Mouse (Mus musculus) liver, embryonic 14.5 days (tissue): ENCODE data around the gene Hcfc2. TPM values are rescaled to one million over a fixed set of nuclear protein-coding genes. Genes with fewer than 3 reads are reported as not detected.

Experiments
- ATAC-seq: fragments of 200-750 bp; cut with Nextera tagmentation; 2 replicates; pipeline ENCODE4 v1.8.0; 2017; ENCODE audit warnings: moderate number of reproducible peaks, mild to moderate bottlenecking, moderate library complexity; ENCODE audit not compliant: insufficient read depth
- DNase-seq, 3 experiments: peaks; one replicate each; pipeline ENCODE4 v3.0.0-alpha.2; 2012 to 2013; ENCODE audit warnings: low read depth in 3 of 3, low spot score in 3 of 3
- H3K27ac ChIP-seq: fragments of 300-500 bp; sonication (generic); 2 replicates; pipeline ENCODE4 v1.5.1; 2014; ENCODE audit warnings: moderate library complexity, mild to moderate bottlenecking, control low read depth, inconsistent platforms
- H3K27me3 ChIP-seq: fragments of 300-500 bp; sonication (generic); 2 replicates; pipeline ENCODE4 v1.6.1; 2014; ENCODE audit warnings: mild to moderate bottlenecking, low read length, moderate library complexity; ENCODE audit not compliant: control insufficient read depth, insufficient read depth
- H3K36me3 ChIP-seq: fragments of 300-500 bp; sonication (generic); replicated peaks from 2 replicates; pipeline ENCODE4 v1.6.1; 2014; ENCODE audit warnings: low read depth; ENCODE audit not compliant: control insufficient read depth, insufficient read depth
- H3K4me1 ChIP-seq, 2 experiments: fragments of 200-500 bp in 1 of 2; fragments of 300-500 bp in 1 of 2; sonication (generic) in 1 of 2; replicated peaks; 2 replicates each; pipeline ENCODE4 v1.6.1; 2012 to 2014; ENCODE audit warnings: antibody characterized with exemption in 1 of 2, inconsistent platforms in 1 of 2, low read length in 1 of 2; ENCODE audit not compliant: control insufficient read depth in 2 of 2, insufficient read depth in 2 of 2
- H3K4me2 ChIP-seq: fragments of 300-500 bp; sonication (generic); 2 replicates; pipeline ENCODE4 v1.6.1; 2014; ENCODE audit warnings: low read depth, mild to moderate bottlenecking, control low read depth, moderate library complexity
- H3K4me3 ChIP-seq, 2 experiments: fragments of 200-500 bp in 1 of 2; fragments of 300-500 bp in 1 of 2; sonication (generic) in 1 of 2; 2 replicates each; pipeline ENCODE4 v1.5.1; 2012 to 2014; ENCODE audit warnings: low read depth in 2 of 2, low read length in 2 of 2, mild to moderate bottlenecking in 2 of 2, control low read depth in 1 of 2, inconsistent platforms in 1 of 2, moderate library complexity in 1 of 2; ENCODE audit not compliant: insufficient read depth in 1 of 2
- H3K9ac ChIP-seq: fragments of 300-500 bp; sonication (generic); replicated peaks from 2 replicates; pipeline ENCODE4 v1.6.1; 2014; ENCODE audit warnings: mild to moderate bottlenecking, control low read depth, moderate library complexity
- H3K9me3 ChIP-seq: fragments of 300-500 bp; sonication (generic); 2 replicates; pipeline ENCODE4 v1.6.1; 2016; ENCODE audit warnings: low read length, mixed read lengths; ENCODE audit not compliant: control insufficient read depth
- CTCF ChIP-seq: IDR thresholded peaks from 2 replicates; pipeline ENCODE4 v1.5.1; 2016; ENCODE audit warnings: antibody characterized with exemption, low read depth, control low read depth
- EP300 ChIP-seq: IDR thresholded peaks from 2 replicates; pipeline ENCODE4 v1.6.1; 2016; ENCODE audit warnings: antibody characterized with exemption, low read depth
- WGBS: fragments of 180-500 bp; shearing (Covaris S2); extraction: QIAGEN DNeasy Blood & Tissue Kit; methylation state at CpG from one replicate; pipeline ENCODE4 v1.1.7; 2014; ENCODE audit not compliant: insufficient replicate concordance; 5-methylcytosine and 5-hydroxymethylcytosine counted together
- polyA plus RNA-seq, 2 experiments: library from polyadenylated mRNA; depleted of rRNA in 1 of 2; stranded (reverse) in 1 of 2; unstranded in 1 of 2; fragments of >200 nt; fragmentation: Nextera tagmentation in 1 of 2; extraction: Ambion mirVana in 1 of 2; gene quantifications; 2 replicates each; pipeline versions ENCODE4 v1.2.1 to v1.2.3; 2012 to 2014

The Hcfc2 gene
- polyA plus RNA-seq, 2 experiments, result 6.5 to 10.7 TPM

DNA sequence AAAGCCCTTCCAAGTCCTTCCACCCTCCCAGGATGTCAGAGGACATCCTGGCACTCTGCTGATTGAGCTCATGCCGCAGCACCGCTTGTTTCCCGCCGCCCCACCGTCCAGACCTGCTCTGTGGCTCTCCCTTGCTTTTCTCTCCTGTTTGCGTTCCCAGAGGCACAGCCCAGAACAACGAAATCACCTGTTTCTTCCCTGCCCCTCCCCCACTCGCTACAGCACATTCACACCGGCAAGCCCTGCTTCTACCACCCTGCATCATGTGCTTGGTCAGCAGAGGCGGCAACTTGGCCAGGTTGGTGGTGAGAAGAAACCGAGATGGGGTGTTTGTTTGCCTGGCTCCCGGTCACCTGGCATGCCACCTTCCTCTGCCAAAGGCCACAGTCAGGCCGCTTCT is 81.9 kb downstream of the Hcfc2 start:
- Histone ChIP-seq H3K4me3 (no peak overlapping the region), H3K9ac (no peak overlapping the region; the same call in 1 of the 2 replicates), H3K9me3 (no peaks in the 10 kb centered on the region), H3K36me3 (no peaks in the 10 kb centered on the region), H3K27me3 (no peaks in the 10 kb centered on the region), H3K4me2 (peak overlapping the region; percentile 18; the same call in 1 of the 2 replicates), H3K4me1 (peaks cover 22 to 42% of the 10 kb centered on the region in 2 experiments), H3K27ac (no peak overlapping the region)
- WGBS, result 54% methylated on average over 13 of the region's 13 CpGs
- TF ChIP-seq EP300, result no peak
- TF ChIP-seq CTCF, result no peak
- DNase-seq (no peak), ATAC-seq (no peak)

- H3K27ac ChIP-seq, result no peak overlapping the region
- no peaks in the 10 kb centered on the region for H3K9me3 ChIP-seq
- H3K27me3 ChIP-seq, result no peaks in the 10 kb centered on the region
- DNase-seq (no peak), ATAC-seq (no peak)
- 74% methylated on average over 8 of the region's 8 CpGs for whole genome bisulfite sequencing
- TF ChIP-seq EP300 (no peak), CTCF (no peak)
- no peaks in the 10 kb centered on the region for H3K36me3 ChIP-seq
- no peak overlapping the region for H3K4me2 ChIP-seq
- H3K9ac ChIP-seq, result no peak overlapping the region
- no peak overlapping the region for H3K4me3 ChIP-seq
- H3K4me1 ChIP-seq, result peaks cover 22 to 45% of the 10 kb centered on the region in 2 experiments
Observed at GRCm38 (mm10) chr10:82778791-82779549, 83.0 kb downstream of the Hcfc2 start.

DNA sequence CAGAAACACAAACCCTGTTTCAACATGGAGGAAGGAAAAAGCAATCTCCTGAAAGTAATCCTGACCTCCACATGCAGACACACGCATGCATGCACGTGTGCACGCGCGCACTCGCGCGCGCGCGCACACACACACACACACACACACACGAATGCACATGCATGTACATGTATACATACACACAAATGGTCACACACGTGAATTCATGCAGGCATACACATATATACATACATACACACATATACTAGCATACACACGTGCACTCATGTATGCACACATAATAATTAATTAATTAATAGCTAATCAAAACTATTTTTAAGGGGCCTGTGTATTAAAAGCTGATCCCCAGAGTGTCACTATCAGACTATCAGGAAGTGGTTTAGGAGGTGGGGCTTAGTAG is 83.9 kb downstream of the Hcfc2 start:
- Histone ChIP-seq H3K9me3 (no peaks in the 10 kb centered on the region), H3K4me3 (no peak overlapping the region), H3K9ac (no peak overlapping the region), H3K36me3 (no peaks in the 10 kb centered on the region), H3K27me3 (no peaks in the 10 kb centered on the region), H3K4me1 (peaks cover 22 to 45% of the 10 kb centered on the region in 2 experiments), H3K27ac (no peak overlapping the region), H3K4me2 (no peak overlapping the region)
- DNase-seq (no peak), ATAC-seq (no peak)
- WGBS, result 90% methylated on average over 14 of the region's 14 CpGs
- no peak for TF ChIP-seq CTCF
- TF ChIP-seq EP300, result no peak

GRCm38 (mm10) chr10:82780322-82780721 is 84.4 kb downstream of the Hcfc2 start:
- no peak overlapping the region for H3K4me3 ChIP-seq
- no peaks in the 10 kb centered on the region for H3K27me3 ChIP-seq
- no peaks in the 10 kb centered on the region for H3K9me3 ChIP-seq
- H3K4me1 ChIP-seq, result peaks cover 22 to 45% of the 10 kb centered on the region in 2 experiments
- H3K4me2 ChIP-seq, result no peak overlapping the region
- DNase-seq (no peak), ATAC-seq (peak; percentile 74)
- H3K27ac ChIP-seq, result no peak overlapping the region
- no peak for TF ChIP-seq EP300
- TF ChIP-seq CTCF, result no peak
- H3K9ac ChIP-seq, result no peak overlapping the region
- H3K36me3 ChIP-seq, result no peaks in the 10 kb centered on the region
- WGBS, result 47% methylated on average over 3 of the region's 3 CpGs

- Histone ChIP-seq H3K4me3 (no peak overlapping the region), H3K9ac (no peak overlapping the region), H3K36me3 (no peaks in the 10 kb centered on the region), H3K27me3 (no peaks in the 10 kb centered on the region), H3K4me1 (peaks cover 22 to 45% of the 10 kb centered on the region in 2 experiments), H3K9me3 (no peaks in the 10 kb centered on the region), H3K4me2 (no peak overlapping the region), H3K27ac (no peak overlapping the region)
- TF ChIP-seq CTCF, result no peak
- DNase-seq, result no peak
- ATAC-seq, result no peak
Observed at GRCm38 (mm10) chr10:82780816-82781215, 84.9 kb downstream of the Hcfc2 start.
